Mouse (Mus musculus) mesoderm, embryonic 11.5 days (tissue): Measurements from ENCODE around the gene 4931422A03Rik.
A peak's percentile ranks its signal among the peaks of the same experiment; 100 is the strongest.

Source experiments
- DNase-seq: peaks from one replicate; pipeline ENCODE4 v3.0.0-alpha.2; 2012; ENCODE audit warnings: low read depth, low spot score

The 4931422A03Rik gene

GRCm38 (mm10) chr2:103970041-103970790 is 57.9 kb downstream of the 4931422A03Rik start:
- DNase-seq, result peak; percentile 44

DNA sequence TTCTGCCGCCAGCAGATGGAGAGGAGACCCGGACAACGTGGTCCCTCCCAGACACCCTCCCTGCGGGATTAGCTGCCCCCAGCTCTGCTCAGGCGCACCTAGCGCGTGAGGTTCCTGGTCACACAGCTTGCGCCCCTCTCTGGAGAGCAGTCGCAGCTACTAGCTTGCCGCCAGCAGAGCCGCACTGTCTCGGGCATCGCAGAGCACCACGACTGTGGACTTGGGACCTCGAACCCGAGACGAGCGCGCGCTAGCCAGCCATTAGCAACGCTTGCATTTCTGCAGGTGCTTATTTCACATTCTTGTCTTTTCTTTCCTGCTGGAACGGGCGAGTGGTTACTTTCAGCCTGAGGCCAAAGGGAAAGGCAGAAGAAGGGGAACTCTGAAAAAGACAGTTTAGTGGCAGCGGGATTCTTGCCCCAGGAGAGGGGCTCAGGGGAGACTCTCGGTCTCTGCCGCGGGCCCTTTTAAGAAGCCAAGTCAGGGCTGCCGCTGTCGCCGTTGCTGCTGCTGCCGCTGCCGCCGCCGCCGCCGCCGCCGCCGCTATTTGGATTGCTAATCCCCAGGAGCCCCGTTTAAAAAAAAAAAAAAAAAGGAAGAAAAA is 58.6 kb downstream of the 4931422A03Rik start:
- peak; percentile 70 for DNase-seq

GRCm38 (mm10) chr2:103968919-103969436 is 59.2 kb downstream of the 4931422A03Rik start:
- DNase-seq, result no peak

DNA sequence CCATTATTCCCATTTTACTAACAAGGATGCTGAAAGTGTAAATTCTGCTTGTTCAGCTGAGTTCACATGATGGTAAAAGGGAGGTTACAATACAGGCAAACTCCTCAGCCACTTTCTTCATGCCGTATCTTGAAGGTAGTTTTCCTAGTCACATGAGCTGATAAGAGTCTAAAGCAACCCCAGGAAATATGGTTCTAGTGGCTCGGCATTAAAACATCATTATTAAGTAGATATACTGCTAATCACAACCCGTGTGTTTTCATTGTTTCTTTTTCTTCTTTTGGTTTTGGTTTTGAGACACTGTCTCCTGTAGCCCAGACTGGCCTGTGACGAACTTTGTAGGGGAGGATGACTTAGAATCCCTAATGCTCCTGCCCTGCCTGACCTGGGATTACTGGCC is 60.0 kb downstream of the 4931422A03Rik start:
- DNase-seq, result no peak

GRCm38 (mm10) chr2:103965391-103965790 is 62.8 kb downstream of the 4931422A03Rik start:
- no peak for DNase-seq

- DNase-seq, result no peak
Measured at GRCm38 (mm10) chr2:103962349-103962748, 65.8 kb downstream of the 4931422A03Rik start.

GRCm38 (mm10) chr2:103959574-103959973 is 68.6 kb downstream of the 4931422A03Rik start:
- DNase-seq, result no peak

DNA sequence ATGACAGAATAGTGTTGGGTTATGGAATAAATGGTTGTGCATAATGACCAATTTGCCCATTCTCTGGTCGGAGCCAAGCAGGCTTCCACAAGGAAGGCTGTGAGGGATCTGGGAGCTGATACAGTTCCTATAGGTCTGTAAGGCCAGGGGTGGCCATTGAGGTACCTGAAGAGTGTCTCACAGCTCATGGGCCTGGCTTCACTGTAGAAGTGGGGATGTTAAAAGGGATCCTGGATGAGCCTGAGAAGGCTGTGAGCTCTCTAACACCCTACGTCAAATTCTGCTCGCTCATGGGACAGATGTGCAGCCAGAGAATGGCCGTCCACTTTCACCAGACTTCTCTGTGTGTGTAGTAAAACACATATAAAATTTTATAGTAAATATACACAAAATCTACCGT is 69.1 kb downstream of the 4931422A03Rik start:
- no peak for DNase-seq

- DNase-seq, result no peak
Measured at GRCm38 (mm10) chr2:103958634-103959033, 69.5 kb downstream of the 4931422A03Rik start.

GRCm38 (mm10) chr2:103957649-103958546 is 70.3 kb downstream of the 4931422A03Rik start, which contains the start of gene Lmo2:
Gene Lmo2 (plus strand): TSS chr2:103957986.
- no peak for DNase-seq

DNA sequence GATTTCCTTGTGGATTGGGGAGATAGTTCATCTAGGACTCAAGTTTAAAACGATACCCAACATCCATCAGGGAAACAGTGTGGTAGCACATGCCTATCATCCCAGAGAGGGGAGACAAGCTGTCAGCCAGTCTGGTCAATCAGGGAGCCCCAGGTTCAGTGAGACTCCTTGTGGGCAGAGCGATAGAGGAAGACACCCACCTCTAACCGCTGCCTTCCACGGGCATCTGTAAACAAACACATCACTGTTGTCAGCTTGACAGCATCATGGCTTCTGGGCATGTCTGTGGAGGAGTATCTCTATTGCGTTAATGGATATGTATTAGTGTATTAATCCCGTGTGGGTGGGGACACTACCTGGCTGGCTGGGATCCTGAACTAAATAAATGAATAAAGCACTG is 71.3 kb downstream of the 4931422A03Rik start:
- DNase-seq, result no peak

- no peak for DNase-seq
Measured at GRCm38 (mm10) chr2:103955714-103956113, 72.4 kb downstream of the 4931422A03Rik start.

- no peak for DNase-seq
Measured at GRCm38 (mm10) chr2:103953050-103953835, 74.9 kb downstream of the 4931422A03Rik start.

DNA sequence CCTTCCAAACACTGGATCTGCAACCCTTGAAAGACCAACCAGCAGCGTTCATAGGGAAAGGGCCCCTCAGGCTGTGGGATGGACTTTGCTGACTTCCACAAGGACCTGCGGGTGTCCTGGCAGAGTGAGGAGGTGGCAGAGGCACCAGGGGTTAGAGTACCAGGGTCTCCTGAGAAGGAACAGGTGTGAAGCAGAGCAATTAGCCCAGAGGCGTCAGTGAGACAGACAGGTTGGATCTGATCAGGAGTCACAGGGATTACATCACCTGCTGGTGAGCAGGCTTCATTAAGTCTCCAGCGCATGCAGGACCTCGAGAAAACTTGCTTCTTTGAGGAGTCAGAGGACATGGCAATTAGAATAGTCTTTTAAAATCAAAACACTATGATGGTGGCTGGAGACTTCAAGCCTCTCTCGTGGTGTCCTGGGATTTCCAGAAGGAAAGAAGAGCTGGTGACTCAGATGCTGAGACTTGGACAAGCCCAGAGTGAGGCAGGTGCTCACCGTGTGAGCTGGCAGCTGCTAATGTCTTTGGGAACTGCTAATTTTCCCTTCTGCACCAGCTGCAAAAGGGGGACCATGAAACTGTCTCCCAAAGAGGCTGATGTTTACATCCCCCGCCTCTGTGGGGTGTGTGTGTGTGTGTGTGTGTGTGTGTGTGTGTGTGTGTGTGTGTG is 80.0 kb downstream of the 4931422A03Rik start:
- no peak for DNase-seq

GRCm38 (mm10) chr2:103946892-103947291 is 81.3 kb downstream of the 4931422A03Rik start:
- no peak for DNase-seq

DNA sequence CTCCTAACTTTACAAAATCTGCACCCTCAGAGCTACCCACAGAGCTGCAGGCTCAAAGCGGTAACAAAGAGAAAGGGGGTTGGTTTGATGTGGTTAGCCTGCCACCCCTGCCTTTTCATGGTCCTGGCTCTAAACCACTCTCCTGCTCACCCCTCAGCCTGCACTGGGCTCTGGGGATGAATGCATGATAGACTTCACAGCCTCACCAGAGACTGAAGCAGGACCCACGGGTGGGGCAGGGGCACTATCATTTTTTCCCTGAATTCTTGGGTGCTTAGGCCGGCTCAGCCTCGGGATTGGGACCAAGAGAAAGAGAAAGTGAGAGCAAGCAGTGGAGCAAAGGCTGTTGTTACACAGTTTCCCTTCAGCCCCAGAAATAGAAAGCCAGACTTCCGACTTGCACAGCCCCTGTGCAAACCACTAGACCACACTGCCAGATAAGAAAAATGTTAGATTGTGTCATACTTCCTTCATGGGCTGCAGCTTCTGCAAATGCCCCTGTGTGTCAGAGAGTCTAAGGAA is 82.5 kb downstream of the 4931422A03Rik start:
- no peak for DNase-seq

GRCm38 (mm10) chr2:103944859-103945258 is 83.3 kb downstream of the 4931422A03Rik start:
- DNase-seq, result no peak

DNA sequence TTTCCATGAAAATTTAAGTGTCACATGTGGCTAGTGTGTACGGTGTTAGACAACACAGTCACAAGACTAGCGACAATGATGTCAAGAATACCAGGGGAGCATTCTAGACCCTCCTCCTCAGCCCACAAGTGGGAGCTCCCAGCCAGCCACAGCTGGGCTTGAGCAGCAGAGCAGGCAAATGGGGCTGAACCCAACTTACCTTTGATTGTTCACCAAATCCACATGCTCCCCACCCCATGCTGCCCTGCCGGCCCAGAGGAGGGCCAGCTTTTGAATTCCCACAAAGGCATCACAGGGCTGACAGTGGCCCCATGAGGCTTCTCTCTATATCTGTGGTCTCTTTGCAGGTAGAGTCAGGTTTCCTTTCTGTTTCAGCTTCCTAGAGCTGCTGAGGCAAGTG is 87.1 kb downstream of the 4931422A03Rik start:
- no peak for DNase-seq

DNA sequence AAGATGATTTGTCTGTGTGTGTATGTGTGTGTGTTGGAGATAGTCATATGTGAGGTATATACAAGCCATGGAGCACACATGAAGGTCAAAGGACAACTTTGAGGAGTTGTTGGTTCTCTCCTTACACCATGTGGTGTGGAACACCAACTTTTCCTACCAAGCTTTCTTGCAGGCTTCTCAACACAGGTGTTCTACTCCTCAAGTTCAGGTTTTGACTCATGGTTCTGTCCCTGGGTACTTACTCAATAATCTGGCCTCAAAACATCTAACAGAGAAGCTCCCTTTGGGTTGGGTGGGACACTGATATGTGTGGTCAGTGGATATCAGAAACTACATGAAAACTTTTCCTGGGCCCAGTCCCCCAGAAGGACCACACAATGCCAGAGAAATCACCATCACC is 89.2 kb downstream of the 4931422A03Rik start:
- DNase-seq, result no peak

- no peak for DNase-seq
Measured at GRCm38 (mm10) chr2:103938573-103938972, 89.6 kb downstream of the 4931422A03Rik start.
